ENCODE assay signal across 38 mouse cellular contexts in the genomic region with DNA sequence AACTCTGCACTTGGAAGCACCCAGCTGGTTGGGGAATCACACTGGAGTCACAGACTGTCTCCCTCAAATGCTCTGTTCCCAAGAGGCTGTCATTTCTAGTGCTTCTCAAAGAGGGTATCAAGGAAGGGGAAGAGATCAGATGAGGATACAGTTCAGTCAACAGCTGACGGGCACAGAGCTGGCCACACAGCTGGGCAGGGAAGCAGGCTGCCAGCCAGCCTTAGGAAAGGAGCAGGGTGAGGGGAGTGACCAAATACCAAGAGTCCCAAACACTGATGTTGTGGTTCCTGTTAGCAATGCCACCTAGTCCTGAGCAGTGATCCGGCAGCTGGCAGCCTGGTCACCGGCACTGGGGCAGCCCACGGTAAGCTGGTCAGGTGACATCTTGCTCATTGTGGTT. TPM values are rescaled to one million over a fixed set of nuclear protein-coding genes. Genes with fewer than 3 reads are reported as not detected.
"Had no signal": no experiment of that assay in that cellular context is flagged by ENCODE, and none has a peak within 500 bp of the region (broad histone marks: within the 10 kb centered on the region; RNA-seq: fewer than 3 reads in every experiment).

No protein-coding gene starts in this region.

- H3K4me1 ChIP-seq: hindbrain, embryonic 13.5 days; intestine, embryonic 15.5 days had no signal

- H3K9me3 ChIP-seq: heart, embryonic 12.5 days; heart, embryonic 13.5 days; heart, embryonic 15.5 days; hindbrain, embryonic 10.5 days; hindbrain, embryonic 12.5 days; hindbrain, embryonic 13.5 days; hindbrain, embryonic 15.5 days; intestine, embryonic 15.5 days; kidney, embryonic 15.5 days had no signal

- H3K9ac ChIP-seq: heart, embryonic 12.5 days; heart, embryonic 13.5 days; heart, embryonic 15.5 days; hindbrain, embryonic 12.5 days; hindbrain, embryonic 13.5 days; hindbrain, embryonic 14.5 days; hindbrain, embryonic 15.5 days; intestine, embryonic 15.5 days; kidney, embryonic 15.5 days had no signal

- H3K27ac ChIP-seq: heart, embryonic 13.5 days; heart, embryonic 15.5 days; hindbrain, embryonic 10.5 days; hindbrain, embryonic 12.5 days; hindbrain, embryonic 13.5 days; hindbrain, embryonic 14.5 days; hindbrain, embryonic 15.5 days; hindbrain, postnatal 0 days; intestine, embryonic 15.5 days; kidney, embryonic 15.5 days; kidney, postnatal 0 days; layer of hippocampus, adult 2 months; left cerebral cortex, adult 2 months had no signal

- DNase-seq: heart, postnatal 10 days; heart, postnatal 14 days; heart, postnatal 36 days; heart, postnatal 4 days; kidney, adult 11 months; kidney, adult 18-20 months; kidney, adult 2 months; kidney, adult 8-10 months; kidney, adult 9 months; kidney, postnatal 10 days; kidney, postnatal 14 days; kidney, postnatal 25 days; kidney, postnatal 36 days; kidney, postnatal 4 days; layer of hippocampus, adult 9-11 months; layer of hippocampus, postnatal 36 days had no signal

- ATAC-seq: hindbrain, embryonic 16.5 days; hindbrain, postnatal 0 days; inflammation-experienced regulatory T-cells, adult 6 months; intestine, embryonic 15.5 days; intestine, embryonic 16.5 days; intestine, postnatal 0 days had no signal

- H3K36me3 ChIP-seq: heart, embryonic 12.5 days; heart, embryonic 13.5 days; heart, embryonic 15.5 days; hindbrain, embryonic 10.5 days; hindbrain, embryonic 12.5 days; hindbrain, embryonic 13.5 days; hindbrain, embryonic 15.5 days; intestine, embryonic 15.5 days; kidney, embryonic 15.5 days had no signal

- H3K4me2 ChIP-seq: heart, embryonic 11.5 days; heart, embryonic 12.5 days; heart, embryonic 13.5 days; heart, embryonic 15.5 days; hindbrain, embryonic 12.5 days; hindbrain, embryonic 13.5 days; hindbrain, embryonic 14.5 days; hindbrain, embryonic 15.5 days; intestine, embryonic 15.5 days; kidney, embryonic 15.5 days had no signal

- H3K4me3 ChIP-seq: heart, embryonic 12.5 days; heart, embryonic 13.5 days; heart, embryonic 15.5 days; hindbrain, embryonic 10.5 days; hindbrain, embryonic 12.5 days; hindbrain, embryonic 13.5 days; hindbrain, embryonic 15.5 days; intestine, embryonic 15.5 days; kidney, embryonic 15.5 days; layer of hippocampus, adult 2 months; left cerebral cortex, adult 2 months had no signal

- H3K27me3 ChIP-seq: hindbrain, embryonic 12.5 days; hindbrain, embryonic 15.5 days; intestine, embryonic 15.5 days; kidney, embryonic 15.5 days had no signal

RNA-seq across cellular contexts. Expression of a gene that starts 4.9 kb away (rescaled TPM):
- total RNA-seq: heart, postnatal 4 days; hematopoietic stem cell, adult 5-6 weeks had no signal
- polyA plus RNA-seq: heart, embryonic 11.5 days; heart, embryonic 12.5 days; heart, embryonic 13.5 days; heart, embryonic 14.5 days; heart, embryonic 15.5 days; heart, embryonic 16.5 days; hindbrain, embryonic 12.5 days; hindbrain, embryonic 13.5 days; inflammation-experienced regulatory T-cells, adult 6 months had no signal
